Mouse (Mus musculus): ENCODE results near the gene Ncoa1. TPM values are rescaled to one million over a fixed set of nuclear protein-coding genes. Genes with fewer than 3 reads are reported as not detected.
A peak's percentile ranks its signal among the peaks of the same experiment; 100 is the strongest.
"Not testable (repeated sequence)": the region's sequence is repeated elsewhere in the genome, so short reads cannot be mapped to it uniquely, and the experiment has no call there.

Ncoa1 gene
- polyA plus RNA-seq, 1 experiment from 2014 or later = 8.0 TPM

GRCm38 (mm10) chr12:4475251-4475993 lies 1.6 kb downstream of the Ncoa1 start:
- no peaks in the 10 kb centered on the region for H3K36me3 ChIP-seq
- H3K27ac ChIP-seq = peak overlapping the region; percentile 94; the same call in 1 of the 2 replicates
- no peaks in the 10 kb centered on the region for H3K9me3 ChIP-seq (replicated peaks)
- H3K27me3 ChIP-seq = no peaks in the 10 kb centered on the region; the same call in 1 of the 2 replicates
- ATAC-seq (replicated peaks; ENCODE audit: insufficient number of reproducible peaks, insufficient read depth, low FRiP score, low read depth) = no peak
- H3K9ac ChIP-seq = peak overlapping the region; percentile 92
- peak overlapping the region; percentile 82 for H3K4me3 ChIP-seq
- H3K4me1 ChIP-seq (replicated peaks) = peaks cover 24% of the 10 kb centered on the region
- WGBS = 18% methylated on average over 18 of the region's 18 CpGs
- H3K4me2 ChIP-seq = peak overlapping the region; percentile 80

GRCm38 (mm10) chr12:4469115-4469514 lies 7.9 kb downstream of the Ncoa1 start:
- H3K4me1 ChIP-seq (replicated peaks) = peaks cover 10% of the 10 kb centered on the region
- no peaks in the 10 kb centered on the region; the same call in 1 of the 2 replicates for H3K27me3 ChIP-seq
- no peak overlapping the region for H3K4me2 ChIP-seq
- no peaks in the 10 kb centered on the region for H3K36me3 ChIP-seq
- no peaks in the 10 kb centered on the region for H3K9me3 ChIP-seq (replicated peaks)
- no peak overlapping the region for H3K27ac ChIP-seq
- no peak overlapping the region for H3K4me3 ChIP-seq
- ATAC-seq (replicated peaks; ENCODE audit: insufficient number of reproducible peaks, insufficient read depth, low FRiP score, low read depth) = no peak
- H3K9ac ChIP-seq = no peak overlapping the region
- 57% methylated on average over 2 of the region's 2 CpGs for WGBS

- WGBS = 79% methylated on average over 2 of the region's 2 CpGs
Measured at GRCm38 (mm10) chr12:4463701-4464100, 13.3 kb downstream of the Ncoa1 start.

GRCm38 (mm10) chr12:4462420-4462819 lies 14.6 kb downstream of the Ncoa1 start:
- Histone ChIP-seq H3K27ac (no peak overlapping the region), H3K4me1 (replicated peaks) (peaks cover 4% of the 10 kb centered on the region), H3K9ac (no peak overlapping the region), H3K4me3 (no peak overlapping the region), H3K4me2 (no peak overlapping the region), H3K9me3 (replicated peaks) (no peaks in the 10 kb centered on the region), H3K36me3 (no peaks in the 10 kb centered on the region), H3K27me3 (no peaks in the 10 kb centered on the region)
- ATAC-seq (replicated peaks; ENCODE audit: insufficient number of reproducible peaks, insufficient read depth, low FRiP score, low read depth) = no peak
- WGBS = 59% methylated on average over 1 of the region's 1 CpGs

More at GRCm38 (mm10) chr12:4463701-4464100, 13.3 kb downstream of the Ncoa1 start:
- ATAC-seq (replicated peaks; ENCODE audit: insufficient number of reproducible peaks, insufficient read depth, low FRiP score, low read depth) = no peak
- no peaks in the 10 kb centered on the region for H3K27me3 ChIP-seq
- no peak overlapping the region for H3K4me2 ChIP-seq
- no peaks in the 10 kb centered on the region for H3K36me3 ChIP-seq
- no peak overlapping the region for H3K27ac ChIP-seq
- no peak overlapping the region for H3K9ac ChIP-seq
- no peaks in the 10 kb centered on the region for H3K9me3 ChIP-seq (replicated peaks)
- no peak overlapping the region for H3K4me3 ChIP-seq
- no peaks in the 10 kb centered on the region; the same call in 1 of the 2 replicates for H3K4me1 ChIP-seq (replicated peaks)

- Histone ChIP-seq H3K27ac (no peak overlapping the region), H3K36me3 (no peaks in the 10 kb centered on the region), H3K4me3 (no peak overlapping the region), H3K27me3 (no peaks in the 10 kb centered on the region), H3K9ac (no peak overlapping the region), H3K4me2 (no peak overlapping the region), H3K9me3 (replicated peaks) (no peaks in the 10 kb centered on the region), H3K4me1 (replicated peaks) (peaks cover 4% of the 10 kb centered on the region)
- WGBS = 93% methylated on average over 2 of the region's 2 CpGs
- ATAC-seq (replicated peaks; ENCODE audit: insufficient number of reproducible peaks, insufficient read depth, low FRiP score, low read depth) = no peak
Measured at GRCm38 (mm10) chr12:4460990-4461389, 16.0 kb downstream of the Ncoa1 start.

- Histone ChIP-seq H3K27ac (no peak overlapping the region), H3K4me1 (replicated peaks) (peaks cover 8% of the 10 kb centered on the region), H3K9me3 (replicated peaks) (no peaks in the 10 kb centered on the region), H3K9ac (no peak overlapping the region), H3K4me3 (no peak overlapping the region), H3K27me3 (no peaks in the 10 kb centered on the region), H3K4me2 (no peak overlapping the region), H3K36me3 (no peaks in the 10 kb centered on the region)
- no peak for ATAC-seq (replicated peaks; ENCODE audit: insufficient number of reproducible peaks, insufficient read depth, low FRiP score, low read depth)
- 73% methylated on average over 10 of the region's 10 CpGs for WGBS
Measured at GRCm38 (mm10) chr12:4454956-4455565, 21.9 kb downstream of the Ncoa1 start.

- Histone ChIP-seq H3K9me3 (replicated peaks) (no peaks in the 10 kb centered on the region), H3K4me1 (replicated peaks) (peaks cover 8% of the 10 kb centered on the region), H3K27ac (no peak overlapping the region), H3K27me3 (no peaks in the 10 kb centered on the region), H3K4me3 (no peak overlapping the region), H3K4me2 (no peak overlapping the region), H3K36me3 (no peaks in the 10 kb centered on the region), H3K9ac (no peak overlapping the region)
- WGBS = 86% methylated on average over 4 of the region's 4 CpGs
- ATAC-seq (replicated peaks; ENCODE audit: insufficient number of reproducible peaks, insufficient read depth, low FRiP score, low read depth) = no peak
Measured at GRCm38 (mm10) chr12:4454248-4454647, 22.7 kb downstream of the Ncoa1 start.

- no peaks in the 10 kb centered on the region for H3K9me3 ChIP-seq (replicated peaks)
- no peaks in the 10 kb centered on the region for H3K27me3 ChIP-seq
- no peak overlapping the region for H3K27ac ChIP-seq
- H3K36me3 ChIP-seq = no peaks in the 10 kb centered on the region
- no peak overlapping the region for H3K9ac ChIP-seq
- H3K4me3 ChIP-seq = no peak overlapping the region
- no peak overlapping the region for H3K4me2 ChIP-seq
- H3K4me1 ChIP-seq (replicated peaks) = peaks cover 4% of the 10 kb centered on the region; the same call in 1 of the 2 replicates
- ATAC-seq (replicated peaks; ENCODE audit: insufficient number of reproducible peaks, insufficient read depth, low FRiP score, low read depth) = no peak
Measured at GRCm38 (mm10) chr12:4452233-4452632, 24.7 kb downstream of the Ncoa1 start.

GRCm38 (mm10) chr12:4450485-4450884 lies 26.5 kb downstream of the Ncoa1 start:
- H3K36me3 ChIP-seq; H3K27me3 ChIP-seq; H3K27ac ChIP-seq; H3K4me2 ChIP-seq; H3K4me1 ChIP-seq (replicated peaks); H3K9me3 ChIP-seq (replicated peaks); H3K9ac ChIP-seq; H3K4me3 ChIP-seq; ATAC-seq (replicated peaks; ENCODE audit: insufficient number of reproducible peaks, insufficient read depth, low FRiP score, low read depth): not testable (repeated sequence)

GRCm38 (mm10) chr12:4448076-4448589 lies 28.8 kb downstream of the Ncoa1 start:
- Histone ChIP-seq H3K9ac (no peak overlapping the region), H3K36me3 (no peaks in the 10 kb centered on the region), H3K27ac (no peak overlapping the region), H3K4me1 (replicated peaks) (no peaks in the 10 kb centered on the region), H3K4me3 (no peak overlapping the region), H3K4me2 (no peak overlapping the region), H3K27me3 (no peaks in the 10 kb centered on the region), H3K9me3 (replicated peaks) (no peaks in the 10 kb centered on the region)
- 85% methylated on average over 4 of the region's 4 CpGs for WGBS
- no peak for ATAC-seq (replicated peaks; ENCODE audit: insufficient number of reproducible peaks, insufficient read depth, low FRiP score, low read depth)

- no peaks in the 10 kb centered on the region for H3K36me3 ChIP-seq
Measured at GRCm38 (mm10) chr12:4444946-4445345, 32.0 kb downstream of the Ncoa1 start.

More at GRCm38 (mm10) chr12:4444946-4445345, 32.0 kb downstream of the Ncoa1 start:
- 84% methylated on average over 5 of the region's 5 CpGs for WGBS
- H3K4me3 ChIP-seq = no peak overlapping the region
- no peak overlapping the region for H3K4me2 ChIP-seq
- H3K9me3 ChIP-seq (replicated peaks) = no peaks in the 10 kb centered on the region
- H3K27ac ChIP-seq = no peak overlapping the region
- H3K9ac ChIP-seq = no peak overlapping the region
- ATAC-seq (replicated peaks; ENCODE audit: insufficient number of reproducible peaks, insufficient read depth, low FRiP score, low read depth) = no peak
- no peaks in the 10 kb centered on the region for H3K27me3 ChIP-seq
- no peaks in the 10 kb centered on the region for H3K4me1 ChIP-seq (replicated peaks)

Data from heart, embryonic 15.5 days (tissue).